ENCODE assay signal across 14 mouse cellular contexts in genomic region chr9:116906955-116907354, GRCm38 (mm10).
DNase-seq lines count a peak whose midpoint lies in the region; TF ChIP-seq lines count a peak whose summit lies in the region.
"Had no signal": no experiment of that assay in that cellular context is flagged by ENCODE, and none has a peak within 500 bp of the region (broad histone marks: within the 10 kb centered on the region; RNA-seq: fewer than 3 reads in every experiment).

No protein-coding gene starts in this region.

- no peak overlapping the region for H3K27ac ChIP-seq in layer of hippocampus, adult 2 months
- H3K27ac ChIP-seq in ES-E14 (ENCODE audit: insufficient read depth, low read depth, low read length, poor library complexity, severe bottlenecking) = no peak overlapping the region
- peak overlapping the region; percentile 64; the same call in 1 of the 2 replicates for H3K27ac ChIP-seq in embryonic fibroblast, embryonic 13.5 days (ENCODE audit: insufficient read depth, low read length)
- H3K27ac ChIP-seq: heart, embryonic 15.5 days; hindbrain, embryonic 15.5 days; midbrain, embryonic 12.5 days had no signal

- in situ Hi-C loops in ES-E14 (cut with MboI; ENCODE audit: low sequenced_read_pairs in 2 of 2, unreplicated experiment in 2 of 2) = no loop called here

- H3K36me3 ChIP-seq in E14TG2a.4 (ENCODE audit: insufficient read depth, low read length) (no peaks in the 10 kb centered on the region), ES-E14 (ENCODE audit: control insufficient read depth, insufficient read depth, low read length, poor library complexity, severe bottlenecking) (no peaks in the 10 kb centered on the region)
- H3K36me3 ChIP-seq: heart, embryonic 15.5 days; hindbrain, embryonic 15.5 days; midbrain, embryonic 12.5 days had no signal

- DNase-seq in layer of hippocampus, adult 2 months (ENCODE audit: low spot score in 2 of 2) = no peak
- DNase-seq in layer of hippocampus, postnatal 10 days (ENCODE audit: low spot score in 2 of 2) = no peak
- no peak for DNase-seq in ES-E14 (ENCODE audit: low read depth, low spot score)
- no peak for DNase-seq in right cerebral cortex, postnatal 4 days
- DNase-seq in urinary bladder, postnatal 4 days (ENCODE audit: low spot score in 2 of 2) = no peak
- DNase-seq: adrenal gland, postnatal 10 days; cerebellum, adult 18-20 months; kidney, postnatal 25 days; thymus, postnatal 14 days had no signal

- H3K4me3 ChIP-seq in layer of hippocampus, adult 2 months = no peak overlapping the region
- no peak overlapping the region for H3K4me3 ChIP-seq in E14TG2a.4 (replicated peaks; ENCODE audit: low read length)
- H3K4me3 ChIP-seq in ES-E14 (ENCODE audit: insufficient read depth in 1 of 2, low read depth in 1 of 2, low read length in 2 of 2, poor library complexity in 1 of 2, severe bottlenecking in 1 of 2) = no peak overlapping the region
- no peak overlapping the region for H3K4me3 ChIP-seq in embryonic fibroblast, embryonic 13.5 days (ENCODE audit: insufficient read depth, low read length)
- H3K4me3 ChIP-seq: heart, embryonic 15.5 days; hindbrain, embryonic 15.5 days; midbrain, embryonic 12.5 days had no signal

- H3K4me1 ChIP-seq in E14TG2a.4 (replicated peaks; ENCODE audit: low read depth, low read length) (peaks cover 5% of the 10 kb centered on the region), ES-E14 (ENCODE audit: control insufficient read depth in 2 of 2, insufficient read depth in 2 of 2, low read length in 2 of 2, poor library complexity in 1 of 2) (no peaks in the 10 kb centered on the region; a peak in 1 of 4 replicates)
- H3K4me1 ChIP-seq in embryonic fibroblast, embryonic 13.5 days (ENCODE audit: control insufficient read depth, insufficient read depth, low read length) = peaks cover 28% of the 10 kb centered on the region
- H3K4me1 ChIP-seq: heart, embryonic 15.5 days had no signal

- H3K9ac ChIP-seq in ES-E14 (ENCODE audit: insufficient read depth, low read depth, low read length, poor library complexity, severe bottlenecking) = no peak overlapping the region
- H3K9ac ChIP-seq: heart, embryonic 15.5 days; hindbrain, embryonic 15.5 days; midbrain, embryonic 12.5 days had no signal

- peaks cover 4% of the 10 kb centered on the region; the same call in 1 of the 2 replicates for H3K27me3 ChIP-seq in E14TG2a.4 (ENCODE audit: insufficient read depth, low read length)
- H3K27me3 ChIP-seq: heart, embryonic 15.5 days; hindbrain, embryonic 15.5 days; midbrain, embryonic 12.5 days had no signal

- H3K9me3 ChIP-seq in E14TG2a.4 (ENCODE audit: low read length) (no peaks in the 10 kb centered on the region), ES-E14 (ENCODE audit: control insufficient read depth, insufficient read depth, low read depth, low read length) (no peaks in the 10 kb centered on the region)
- H3K9me3 ChIP-seq: heart, embryonic 15.5 days; hindbrain, embryonic 15.5 days; midbrain, embryonic 12.5 days had no signal

- peak; percentile 70 for TF ChIP-seq CTCF in layer of hippocampus, adult 2 months (conservative IDR thresholded peaks at IDR 0.05)
- TF ChIP-seq CTCF in E14TG2a.4 (conservative IDR thresholded peaks at IDR 0.05; ENCODE audit: low read length) = peak; percentile 86
- TF ChIP-seq CTCF in embryonic fibroblast, embryonic 13.5 days (IDR thresholded peaks at IDR 0.05; ENCODE audit: borderline replicate concordance, insufficient read depth, low read length) = no peak

- TF ChIP-seq POLR2A in embryonic fibroblast, embryonic 13.5 days (IDR thresholded peaks at IDR 0.05; ENCODE audit: low read depth, low read length) = no peak

TF ChIP-seq in ES-E14, 5 proteins besides CTCF, POLR2A, EP300 and RAD21:
- TF ChIP-seq ZC3H11A (IDR thresholded peaks at IDR 0.05; ENCODE audit: borderline replicate concordance, low read depth, low read length) (peak; percentile 33; the same call in 1 of the 2 replicates), CHD2 (IDR thresholded peaks at IDR 0.05; ENCODE audit: low read depth, low read length) (no peak), HCFC1 (IDR thresholded peaks at IDR 0.05; ENCODE audit: borderline replicate concordance, insufficient read depth, low read length) (no peak), ZNF384 (IDR thresholded peaks at IDR 0.05; ENCODE audit: low read depth, low read length) (no peak), MAFK (IDR thresholded peaks at IDR 0.05; ENCODE audit: insufficient read depth, low read depth, low read length) (no peak)
